Mouse (Mus musculus) liver, postnatal 0 days (tissue): Measurements from ENCODE around the gene Dlk1. TPM values are rescaled to one million over a fixed set of nuclear protein-coding genes. Genes with fewer than 3 reads are reported as not detected.

Experiments
- ATAC-seq: fragments of 200-750 bp; cut with Nextera tagmentation; 2 replicates; pipeline ENCODE4 v1.8.0; 2017; ENCODE audit warnings: mild to moderate bottlenecking, moderate library complexity
- DNase-seq: peaks from one replicate; pipeline ENCODE4 v3.0.0-alpha.2; 2016
- H3K27ac ChIP-seq: fragments of 300-500 bp; sonication (generic); 2 replicates; pipeline ENCODE4 v1.5.1; 2014; ENCODE audit warnings: antibody characterized with exemption, moderate library complexity, mild to moderate bottlenecking, low read depth
- H3K27me3 ChIP-seq: fragments of 300-500 bp; sonication (generic); 2 replicates; pipeline ENCODE4 v1.6.1; 2014; ENCODE audit warnings: low read length, control low read depth, mixed read lengths; ENCODE audit not compliant: insufficient read depth
- H3K36me3 ChIP-seq: fragments of 300-500 bp; sonication (generic); replicated peaks from 2 replicates; pipeline ENCODE4 v1.6.1; 2014; ENCODE audit warnings: mild to moderate bottlenecking, control low read depth, low read length, moderate library complexity, mixed read lengths; ENCODE audit not compliant: insufficient read depth
- H3K4me1 ChIP-seq: fragments of 300-500 bp; sonication (generic); 2 replicates; pipeline ENCODE4 v1.6.1; 2014; ENCODE audit warnings: antibody characterized with exemption, mild to moderate bottlenecking, control low read depth; ENCODE audit not compliant: insufficient read depth
- H3K4me2 ChIP-seq: fragments of 300-500 bp; sonication (generic); 2 replicates; pipeline ENCODE4 v1.6.1; 2014; ENCODE audit warnings: low read depth, mild to moderate bottlenecking, low read length, moderate library complexity, mixed read lengths
- H3K4me3 ChIP-seq: fragments of 300-500 bp; sonication (generic); 2 replicates; pipeline ENCODE4 v1.5.1; 2014; ENCODE audit warnings: low read depth, low read length
- H3K9ac ChIP-seq: fragments of 300-500 bp; sonication (generic); replicated peaks from 2 replicates; pipeline ENCODE4 v1.6.1; 2014; ENCODE audit warnings: mild to moderate bottlenecking, moderate library complexity
- H3K9me3 ChIP-seq: fragments of 300-500 bp; sonication (generic); 2 replicates; pipeline ENCODE4 v1.6.1; 2016; ENCODE audit warnings: mild to moderate bottlenecking, control low read depth, low read length, mixed read lengths
- CTCF ChIP-seq: sonication (generic); IDR thresholded peaks from 2 replicates; pipeline ENCODE4 v1.5.1; 2016; ENCODE audit warnings: antibody characterized with exemption, low read depth
- EP300 ChIP-seq: IDR thresholded peaks from 2 replicates; pipeline ENCODE4 v1.6.1; 2016; ENCODE audit warnings: antibody characterized with exemption, low read depth, mild to moderate bottlenecking
- WGBS: fragments of 180-500 bp; shearing (Covaris S2); extraction: QIAGEN DNeasy Blood & Tissue Kit; methylation state at CpG from one replicate; pipeline ENCODE4 v1.1.7; 2014; ENCODE audit not compliant: insufficient replicate concordance; 5-methylcytosine and 5-hydroxymethylcytosine counted together
- polyA plus RNA-seq: library from polyadenylated mRNA; unstranded; fragments of >200 nt; fragmentation: Nextera tagmentation; extraction: Ambion mirVana; gene quantifications from 2 replicates; pipeline ENCODE4 v1.2.1, GENCODE M21; 2015

The Dlk1 gene
- polyA plus RNA-seq, 1 experiment from 2014 or later, result 50.7 TPM

GRCm38 (mm10) chr12:109453065-109453997 is 708 bp downstream of the Dlk1 start:
- ATAC-seq (peak; percentile 62), DNase-seq (peak; percentile 48)
- Histone ChIP-seq H3K27me3 (peaks cover 43% of the 10 kb centered on the region), H3K4me2 (peak overlapping the region; percentile 63), H3K9me3 (no peaks in the 10 kb centered on the region), H3K4me3 (peak overlapping the region; percentile 29), H3K9ac (no peak overlapping the region), H3K36me3 (no peaks in the 10 kb centered on the region), H3K4me1 (peaks cover 22% of the 10 kb centered on the region), H3K27ac (no peak overlapping the region)
- WGBS, result 3% methylated on average over 65 of the region's 96 CpGs
- TF ChIP-seq CTCF (no peak), EP300 (no peak)

GRCm38 (mm10) chr12:109454137-109454536 is 1.5 kb downstream of the Dlk1 start:
- peaks cover 22% of the 10 kb centered on the region for H3K4me1 ChIP-seq
- H3K9me3 ChIP-seq, result no peaks in the 10 kb centered on the region
- H3K27ac ChIP-seq, result no peak overlapping the region
- peaks cover 43% of the 10 kb centered on the region for H3K27me3 ChIP-seq
- ATAC-seq (no peak), DNase-seq (no peak)
- H3K4me3 ChIP-seq, result peak overlapping the region; percentile 29; the same call in 1 of the 2 replicates
- H3K9ac ChIP-seq, result no peak overlapping the region
- H3K36me3 ChIP-seq, result no peaks in the 10 kb centered on the region
- WGBS, result 28% methylated on average over 13 of the region's 13 CpGs
- H3K4me2 ChIP-seq, result no peak overlapping the region
- TF ChIP-seq EP300, result no peak

DNA sequence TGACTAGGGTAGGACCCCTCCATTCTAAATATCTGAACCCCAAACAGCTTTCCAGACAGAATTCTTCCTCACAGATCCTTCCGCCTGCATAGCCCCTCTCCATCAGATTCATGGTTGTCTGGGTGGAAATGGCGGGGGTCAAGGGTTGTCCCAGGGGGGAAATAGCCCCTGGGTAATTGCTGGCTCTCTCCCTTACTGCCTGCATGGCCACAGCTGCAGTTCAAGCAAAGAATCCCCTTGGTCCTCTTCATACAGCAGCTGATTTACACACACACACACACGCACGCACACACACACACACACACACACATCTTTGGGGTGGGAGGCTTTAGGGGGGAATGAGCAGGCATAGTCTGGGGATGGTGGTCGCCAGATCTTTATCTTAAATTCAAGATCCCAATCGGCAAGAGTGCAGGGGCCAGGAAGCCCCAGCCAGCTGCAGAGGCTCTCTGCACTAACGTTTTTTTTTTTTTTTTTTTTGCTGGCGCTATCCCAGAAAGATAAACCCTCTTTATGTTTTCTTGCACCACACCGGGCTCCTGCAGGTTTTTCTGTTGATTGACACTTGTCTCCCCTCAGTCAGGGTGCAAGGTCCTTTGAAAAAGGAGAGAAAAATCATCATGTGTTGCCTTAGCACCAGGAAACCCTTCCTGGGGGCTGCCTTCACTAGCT is 4.0 kb downstream of the Dlk1 start:
- H3K4me3 ChIP-seq, result no peak overlapping the region
- 25% methylated on average over 9 of the region's 9 CpGs for WGBS
- no peak overlapping the region for H3K27ac ChIP-seq
- H3K4me1 ChIP-seq, result peaks cover 9% of the 10 kb centered on the region; the same call in 1 of the 2 replicates
- H3K9me3 ChIP-seq, result no peaks in the 10 kb centered on the region
- DNase-seq (no peak), ATAC-seq (no peak)
- no peak for TF ChIP-seq EP300
- no peak for TF ChIP-seq CTCF
- no peak overlapping the region for H3K4me2 ChIP-seq
- peaks cover 39% of the 10 kb centered on the region for H3K27me3 ChIP-seq
- H3K36me3 ChIP-seq, result no peaks in the 10 kb centered on the region
- no peak overlapping the region for H3K9ac ChIP-seq

- WGBS, result 52% methylated on average over 8 of the region's 8 CpGs
- H3K4me2 ChIP-seq, result no peak overlapping the region
- H3K27ac ChIP-seq, result no peak overlapping the region
- ATAC-seq (no peak), DNase-seq (no peak)
- TF ChIP-seq CTCF (no peak), EP300 (no peak)
- H3K27me3 ChIP-seq, result peaks cover 30% of the 10 kb centered on the region
- H3K9me3 ChIP-seq, result no peaks in the 10 kb centered on the region
- H3K4me3 ChIP-seq, result no peak overlapping the region
- no peak overlapping the region for H3K9ac ChIP-seq
- no peaks in the 10 kb centered on the region for H3K36me3 ChIP-seq
- H3K4me1 ChIP-seq, result peaks cover 7% of the 10 kb centered on the region; the same call in 1 of the 2 replicates
These were observed 5.2 kb downstream of the Dlk1 start for GRCm38 (mm10) chr12:109457836-109458235.

DNA sequence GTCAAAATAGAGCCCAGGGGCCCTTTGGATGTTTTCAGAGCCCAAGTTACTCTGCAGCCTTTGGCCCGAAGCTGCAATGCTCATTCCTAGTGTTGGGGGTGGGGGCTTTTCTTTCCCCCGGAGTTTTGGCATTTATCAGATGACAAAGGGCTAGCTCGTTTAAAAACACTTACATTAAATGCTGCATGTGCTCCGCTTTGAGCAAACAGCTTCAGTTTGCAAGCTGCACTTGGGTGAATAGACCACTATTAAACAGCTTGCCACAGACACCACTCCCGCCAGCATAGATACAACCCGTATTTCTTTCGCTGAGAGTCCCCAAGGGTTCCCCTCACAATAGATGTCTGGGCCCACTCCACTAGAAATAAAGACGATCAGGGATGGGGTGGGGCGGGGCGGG is 6.3 kb downstream of the Dlk1 start:
- ATAC-seq (no peak), DNase-seq (no peak)
- TF ChIP-seq EP300 (no peak), CTCF (no peak)
- Histone ChIP-seq H3K36me3 (no peaks in the 10 kb centered on the region), H3K27me3 (peaks cover 19% of the 10 kb centered on the region), H3K4me2 (no peak overlapping the region), H3K27ac (no peak overlapping the region), H3K9me3 (no peaks in the 10 kb centered on the region), H3K4me1 (no peaks in the 10 kb centered on the region), H3K4me3 (no peak overlapping the region), H3K9ac (no peak overlapping the region)
- 42% methylated on average over 10 of the region's 10 CpGs for WGBS
